Mouse (Mus musculus) yolk sac, embryonic 10.5 days (tissue): Measurements from ENCODE around the gene Llph.
A peak's percentile ranks its signal among the peaks of the same experiment; 100 is the strongest.

Experiments
- DNase-seq: peaks from one replicate; pipeline ENCODE4 v3.0.0-alpha.2; 2017; ENCODE audit warnings: low spot score

The Llph gene

GRCm38 (mm10) chr10:120219578-120220359, 7.1 kb upstream of the Llph start:
- no peak for DNase-seq

- DNase-seq = no peak
Measured at GRCm38 (mm10) chr10:120220776-120221175, 6.1 kb upstream of the Llph start.

GRCm38 (mm10) chr10:120231718-120232117, 4.8 kb downstream of the Llph start:
- DNase-seq = no peak

- peak; percentile 64 for DNase-seq
Measured at GRCm38 (mm10) chr10:120233655-120234367, 6.9 kb downstream of the Llph start.

GRCm38 (mm10) chr10:120236855-120237254, 10.0 kb downstream of the Llph start:
- DNase-seq = no peak

- DNase-seq = no peak
Measured at GRCm38 (mm10) chr10:120238241-120238640, 11.4 kb downstream of the Llph start.

- DNase-seq = no peak
Measured at GRCm38 (mm10) chr10:120239476-120239875, 12.6 kb downstream of the Llph start.

GRCm38 (mm10) chr10:120242421-120242820, 15.6 kb downstream of the Llph start:
- no peak for DNase-seq

DNA sequence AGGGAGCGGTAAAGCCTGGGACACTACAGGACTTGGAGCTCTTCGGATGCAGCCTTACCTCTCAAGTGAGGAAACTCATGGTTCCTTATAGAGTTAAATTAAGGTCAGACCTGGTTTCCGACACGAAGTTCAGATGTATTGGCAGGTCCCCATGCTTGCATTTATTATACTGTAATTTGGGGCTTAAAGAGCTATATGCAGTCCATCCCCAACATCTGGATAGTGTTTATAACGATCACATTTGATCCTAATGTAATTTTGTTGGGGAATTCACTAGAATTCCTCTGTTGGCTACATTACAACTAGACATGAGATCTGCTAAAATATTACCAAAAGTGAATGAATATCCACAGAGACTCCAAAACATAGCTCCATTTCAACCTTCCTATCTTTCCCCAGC, 18.8 kb downstream of the Llph start:
- DNase-seq = no peak

GRCm38 (mm10) chr10:120246994-120247750, 20.3 kb downstream of the Llph start:
- peak; percentile 40 for DNase-seq

- DNase-seq = no peak
Measured at GRCm38 (mm10) chr10:120250911-120251683, 24.2 kb downstream of the Llph start.

- no peak for DNase-seq
Measured at GRCm38 (mm10) chr10:120251791-120252190, 24.9 kb downstream of the Llph start.

- no peak for DNase-seq
Measured at GRCm38 (mm10) chr10:120252800-120253199, 25.9 kb downstream of the Llph start.

- DNase-seq = peak; percentile 25
Measured at GRCm38 (mm10) chr10:120257231-120257630, 30.4 kb downstream of the Llph start.

- no peak for DNase-seq
Measured at GRCm38 (mm10) chr10:120267790-120268189, 40.9 kb downstream of the Llph start.

DNA sequence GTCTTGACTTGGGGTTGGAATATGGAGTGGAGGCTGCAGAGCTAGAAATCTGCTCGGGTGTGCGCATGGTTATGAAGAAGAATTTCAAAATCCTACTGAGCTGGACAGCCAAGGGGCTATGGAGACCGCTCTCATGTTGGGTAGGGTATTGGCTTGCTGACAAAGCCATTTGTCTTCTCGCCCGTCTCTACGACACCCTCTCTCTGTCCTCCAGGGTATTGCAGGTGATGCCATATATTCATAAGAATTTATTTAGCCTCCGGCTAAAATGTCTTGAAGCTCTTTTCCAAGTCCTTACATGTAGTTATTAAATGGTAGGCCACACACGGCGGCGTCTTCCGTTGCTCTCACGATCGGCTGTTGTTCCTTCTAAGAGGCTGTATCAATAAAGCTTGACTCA, 43.1 kb downstream of the Llph start:
- no peak for DNase-seq

DNA sequence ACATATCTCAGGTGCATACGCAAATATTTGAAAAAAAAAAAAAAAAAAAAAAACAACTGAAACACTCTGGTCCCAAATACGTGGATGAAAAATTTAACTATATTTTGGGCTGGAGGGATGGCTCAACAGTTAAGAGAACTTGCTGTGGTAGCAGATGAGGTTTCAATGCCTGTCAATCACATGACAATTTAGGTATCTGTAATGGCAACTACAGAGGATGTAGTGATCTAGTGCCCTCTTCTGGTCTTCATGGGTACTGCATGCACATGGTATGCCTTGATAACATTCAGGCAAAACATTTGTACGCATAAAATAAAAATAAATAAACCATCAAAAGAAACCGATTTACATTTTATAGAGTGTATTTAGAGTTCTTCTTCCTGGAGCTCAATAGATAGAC, 43.9 kb downstream of the Llph start:
- DNase-seq = no peak

DNA sequence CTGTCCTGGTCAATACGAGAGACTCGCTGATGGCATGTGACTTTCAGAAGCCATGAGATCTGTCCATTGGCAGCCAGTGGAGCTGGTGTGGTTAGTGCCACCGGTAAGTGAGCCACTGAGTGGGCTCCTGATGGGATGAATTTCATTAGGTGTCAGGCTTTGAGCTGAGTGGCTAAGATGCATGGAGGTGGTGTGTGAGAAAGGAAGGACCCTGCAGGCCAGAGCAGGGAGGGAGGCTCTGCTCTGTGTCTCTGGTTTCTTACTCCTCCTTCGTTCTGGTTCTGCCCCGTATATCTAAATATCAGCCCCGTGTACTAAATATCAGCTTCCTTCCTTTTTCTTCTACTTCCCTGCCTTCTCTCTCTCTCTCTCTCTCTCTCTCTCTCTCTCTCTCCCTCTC, 44.4 kb downstream of the Llph start:
- DNase-seq = no peak

DNA sequence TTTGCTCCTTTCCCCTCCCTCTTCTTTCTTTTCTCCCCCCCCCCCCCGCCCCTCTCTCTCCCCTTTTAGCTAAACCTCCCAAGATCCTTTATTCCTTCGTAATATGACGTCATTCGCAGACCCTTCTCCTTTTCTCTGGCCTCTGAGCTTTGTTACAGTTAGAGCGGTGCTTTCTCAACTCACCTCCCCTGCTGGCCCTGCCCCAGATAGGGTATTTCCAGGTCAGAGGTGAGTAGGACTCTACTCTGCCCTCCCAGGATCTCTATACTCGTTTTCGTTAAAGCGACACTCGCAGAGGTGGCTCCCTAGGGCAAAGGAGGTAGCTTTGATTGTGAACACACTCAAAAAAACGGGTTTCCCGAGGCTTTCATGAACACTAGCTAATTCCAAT, 45.0 kb downstream of the Llph start:
- DNase-seq = no peak

DNA sequence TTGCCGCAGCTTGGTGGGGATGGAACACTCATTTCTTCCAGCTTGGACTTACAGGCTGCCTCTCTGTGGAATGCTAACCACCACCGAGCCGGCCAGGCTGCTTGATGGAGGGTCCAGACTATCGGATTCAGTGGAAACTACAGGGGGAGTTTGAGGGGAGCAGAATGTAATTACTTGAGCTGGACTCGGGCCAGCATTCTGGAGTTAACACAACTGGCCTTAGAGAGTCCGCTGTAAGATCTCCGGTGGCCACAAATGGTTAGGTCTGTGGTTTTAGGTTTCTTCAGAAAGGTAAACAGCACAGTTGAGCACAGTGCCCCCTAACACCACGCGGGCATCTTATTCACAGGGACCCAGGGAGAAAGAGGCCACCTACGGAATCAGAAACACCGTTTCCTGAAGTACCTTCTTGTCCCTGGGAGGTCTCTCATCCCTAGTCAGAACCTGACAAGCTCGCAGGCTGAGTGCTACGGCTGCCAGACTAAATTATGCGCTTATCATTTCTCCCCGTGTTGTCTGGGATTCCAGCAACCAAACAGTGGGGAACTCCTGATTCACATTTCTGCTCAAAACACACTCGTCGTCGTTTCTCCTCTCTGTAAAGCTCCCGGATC, 45.5 kb downstream of the Llph start:
- no peak for DNase-seq

- no peak for DNase-seq
Measured at GRCm38 (mm10) chr10:120273335-120273734, 46.5 kb downstream of the Llph start.
